Mouse (Mus musculus) heart, postnatal 10 days (tissue): ENCODE results near the gene Tbx5. TPM values are rescaled to one million over a fixed set of nuclear protein-coding genes. Genes with fewer than 3 reads are reported as not detected.
A peak's percentile ranks its signal among the peaks of the same experiment; 100 is the strongest.

Experiments used
- DNase-seq, 2 experiments: peaks; one replicate each; pipeline ENCODE4 v3.0.0; 2021
- intact Hi-C: fragments of 180-260 bp; cut with DNase I; formaldehyde crosslinking; loops from one replicate; pipeline ENCODE4 v1.15.1; 2025
- total RNA-seq, 2 experiments: library from RNA; stranded (reverse); gene quantifications; 2 replicates each; pipeline ENCODE4 v1.2.3; 2021

Tbx5 gene
- total RNA-seq, 2 experiments from 2014 or later, result 28.0 to 32.2 TPM

DNA sequence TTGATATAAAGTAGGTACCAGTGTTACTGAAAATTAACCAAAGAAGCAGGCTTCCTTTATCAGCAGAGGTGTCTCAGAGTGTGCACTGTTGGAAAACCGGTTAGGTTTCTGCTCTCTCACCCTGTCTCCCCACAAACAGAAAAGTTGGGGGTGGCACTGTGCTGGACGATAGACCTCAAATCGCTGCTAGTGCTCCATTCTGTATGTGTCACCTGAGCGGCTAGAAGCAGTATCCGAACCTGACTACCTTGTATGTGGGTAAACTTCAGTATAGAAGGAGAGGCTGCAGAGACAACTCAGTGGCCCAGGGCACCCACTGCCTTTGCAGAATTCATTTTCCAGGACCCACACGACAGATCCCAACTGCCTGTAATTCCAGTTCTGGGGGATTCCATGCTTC, 23.8 kb upstream of the Tbx5 start:
- intact Hi-C loops, result no loop called here
- no peak for DNase-seq

- intact Hi-C loops, result no loop called here
- no peak for DNase-seq
Measured at GRCm38 (mm10) chr5:119810994-119811690, 21.3 kb upstream of the Tbx5 start.

DNA sequence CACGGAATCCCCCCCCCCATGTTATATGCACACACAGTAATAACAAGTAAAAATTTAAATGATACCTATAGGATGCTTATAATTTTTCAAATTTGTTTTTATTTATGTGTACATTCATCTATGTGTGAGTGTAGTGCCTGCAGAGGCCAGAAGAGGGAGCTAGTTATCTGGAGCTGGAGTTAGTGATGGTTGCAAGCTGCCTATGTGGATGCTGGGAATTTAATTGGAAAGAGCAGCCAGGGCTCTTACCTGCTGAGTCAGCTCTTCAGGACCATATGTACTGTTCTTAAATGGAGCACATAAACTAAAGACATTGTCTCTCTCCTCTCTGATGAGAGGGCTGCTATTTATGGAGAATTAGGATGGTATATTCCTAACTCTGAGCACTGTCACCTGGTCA, 17.2 kb upstream of the Tbx5 start:
- no peak for DNase-seq
- intact Hi-C loops, result no loop called here

GRCm38 (mm10) chr5:119820452-119820851, 12.0 kb upstream of the Tbx5 start:
- intact Hi-C loops, result no loop called here
- no peak for DNase-seq

GRCm38 (mm10) chr5:119821506-119821905, 11.0 kb upstream of the Tbx5 start:
- DNase-seq, result no peak
- intact Hi-C loops, result no loop called here

DNA sequence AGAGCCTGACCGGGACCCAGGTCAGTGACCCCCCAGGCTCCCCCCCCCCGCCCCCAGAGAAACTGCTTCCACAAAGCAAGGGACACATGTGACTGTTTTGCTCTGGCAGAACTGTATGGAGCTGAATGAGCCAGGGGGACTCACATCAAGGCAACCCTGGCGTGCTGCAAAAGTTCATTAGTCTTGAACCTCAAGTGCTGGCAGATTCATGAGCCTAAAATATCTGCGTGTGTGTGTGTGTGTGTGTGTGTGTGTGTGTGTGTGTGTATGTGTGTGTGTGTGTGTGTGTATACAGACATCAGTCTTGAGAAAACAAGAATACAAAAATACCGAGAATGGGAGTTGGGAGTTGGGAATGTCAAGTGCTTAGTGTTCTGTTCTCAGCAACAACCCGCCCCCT, 5.1 kb upstream of the Tbx5 start:
- intact Hi-C loops, result no loop called here
- no peak for DNase-seq

GRCm38 (mm10) chr5:119830611-119831010, 1.9 kb upstream of the Tbx5 start:
- DNase-seq, result no peak
- intact Hi-C loops, result no loop called here

DNA sequence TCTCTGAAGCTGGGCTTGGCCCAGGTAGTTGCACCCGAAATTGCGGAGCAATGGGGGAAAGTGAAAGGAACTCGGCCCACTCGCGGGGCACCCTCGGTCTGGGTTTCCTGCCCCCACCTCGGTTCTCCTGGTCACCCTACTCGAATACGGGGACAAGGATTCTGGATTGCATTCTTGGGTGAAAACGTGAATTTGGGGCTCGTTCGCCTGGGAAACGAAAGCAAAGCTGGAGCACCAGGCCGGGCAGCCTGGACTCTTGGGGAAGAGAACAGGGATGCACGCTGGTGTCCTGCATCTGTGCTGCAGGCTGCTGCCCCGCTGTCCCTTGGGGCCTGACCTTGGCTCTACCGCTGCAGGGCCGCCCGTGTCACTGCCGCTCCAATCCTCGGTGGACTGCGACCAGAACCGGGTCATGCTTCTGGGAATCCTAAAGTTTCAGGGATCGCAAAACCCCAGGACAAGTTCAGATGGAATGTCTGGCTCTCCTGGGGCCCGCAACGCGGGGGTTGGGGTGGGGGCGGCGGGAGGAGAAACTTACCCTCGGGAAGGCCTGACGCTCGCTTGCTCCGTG, 1.2 kb upstream of the Tbx5 start:
- intact Hi-C loops, result no loop called here
- peak in 1 of 2 experiments; percentile 63 for DNase-seq

DNA sequence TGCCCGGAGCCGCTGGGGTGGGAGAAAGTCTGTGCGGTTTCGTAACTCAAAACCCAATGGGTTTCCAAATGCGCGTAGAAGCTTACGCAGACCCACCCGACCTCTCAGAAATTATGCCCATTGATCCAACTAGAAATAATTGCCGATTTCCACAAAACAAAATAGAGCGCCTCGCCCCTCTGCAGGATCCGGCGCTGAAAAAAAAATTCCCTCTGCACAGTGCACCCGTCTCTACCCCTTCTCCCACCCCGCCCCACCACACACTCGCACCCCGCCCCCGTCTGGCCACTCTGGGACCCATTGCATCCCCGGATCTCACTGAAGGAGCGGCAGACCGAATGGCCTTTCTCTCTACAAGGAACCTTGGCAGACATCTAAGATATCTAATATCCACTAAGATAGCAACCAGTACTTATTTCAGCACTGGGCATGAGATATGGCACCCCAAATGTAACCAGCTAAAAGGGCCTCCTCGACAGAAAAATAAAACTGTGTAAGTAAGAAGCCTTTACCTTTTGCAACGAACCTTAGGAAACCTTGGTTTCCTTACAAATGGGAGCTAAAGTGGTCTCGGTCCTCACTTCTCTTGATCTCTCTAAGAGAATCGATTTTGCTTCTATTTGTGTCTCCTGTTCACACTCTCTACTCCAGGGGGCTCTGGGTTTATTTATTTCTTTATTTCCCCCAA, 533 bp upstream of the Tbx5 start:
- intact Hi-C loops, result no loop called here
- DNase-seq, result peak in 1 of 2 experiments; percentile 46

GRCm38 (mm10) chr5:119833223-119834030, 959 bp downstream of the Tbx5 start:
- DNase-seq, result no peak

GRCm38 (mm10) chr5:119834031-119834403, 1.5 kb downstream of the Tbx5 start:
- intact Hi-C loops, result no loop called here
- DNase-seq, result no peak

More at GRCm38 (mm10) chr5:119833223-119834030, 959 bp downstream of the Tbx5 start:
- intact Hi-C loops, result no loop called here

GRCm38 (mm10) chr5:119835053-119835867, 2.8 kb downstream of the Tbx5 start:
- DNase-seq, result peak; percentile 57 to 60
- intact Hi-C loops, result no loop called here

GRCm38 (mm10) chr5:119835868-119836209, 3.4 kb downstream of the Tbx5 start:
- intact Hi-C loops, result no loop called here
- peak in 1 of 2 experiments; percentile 49 for DNase-seq

- peak; percentile 60 to 63 for DNase-seq
- intact Hi-C loops, result no loop called here
Measured at GRCm38 (mm10) chr5:119836618-119837305, 4.3 kb downstream of the Tbx5 start.

DNA sequence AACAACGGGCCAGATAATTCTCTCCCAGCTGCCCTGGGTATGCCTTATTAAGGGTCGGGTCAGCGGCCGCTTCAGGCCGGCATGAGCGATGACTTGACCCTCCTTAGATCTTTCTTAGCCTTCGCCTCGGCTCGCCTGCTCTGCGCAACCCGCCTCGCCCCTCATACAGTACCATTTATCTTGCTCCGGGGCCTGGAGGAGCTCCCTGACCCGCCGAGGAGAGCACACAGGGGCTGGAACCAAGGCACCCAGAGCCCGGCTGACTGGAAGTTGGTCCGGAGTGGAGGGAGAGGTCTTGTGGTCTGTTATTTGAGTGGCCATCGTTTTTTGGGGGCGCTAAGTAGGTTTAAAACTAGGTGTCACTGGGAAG, 4.8 kb downstream of the Tbx5 start:
- DNase-seq, result peak in 1 of 2 experiments; percentile 33
- intact Hi-C loops, result no loop called here

- intact Hi-C loops, result no loop called here
- DNase-seq, result no peak
Measured at GRCm38 (mm10) chr5:119837861-119838260, 5.4 kb downstream of the Tbx5 start.

GRCm38 (mm10) chr5:119838441-119838840, 6.0 kb downstream of the Tbx5 start:
- no peak for DNase-seq
- intact Hi-C loops, result no loop called here

DNA sequence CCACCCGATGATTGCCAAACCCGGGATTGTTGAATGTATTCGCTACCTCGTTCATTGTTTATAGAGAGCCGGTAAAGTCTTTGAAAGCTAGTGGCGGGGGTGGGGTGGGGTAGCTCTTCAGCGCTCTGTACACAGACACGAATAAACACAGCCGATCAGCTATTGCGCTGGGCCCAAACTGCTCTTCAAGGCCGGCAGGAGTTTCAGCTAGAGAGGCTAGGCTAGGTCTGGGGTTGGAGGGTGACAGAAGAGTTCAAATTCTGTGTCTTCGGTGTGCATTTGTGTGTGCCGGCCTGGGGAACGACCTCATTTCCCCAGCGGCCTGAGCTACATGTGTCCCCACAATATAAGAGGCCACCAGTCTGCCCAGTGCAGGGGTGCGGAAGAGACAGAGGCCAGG, 6.7 kb downstream of the Tbx5 start:
- DNase-seq, result peak in 1 of 2 experiments; percentile 28
- intact Hi-C loops, result no loop called here

- DNase-seq, result peak; percentile 35 to 42
Measured at GRCm38 (mm10) chr5:119839616-119840368, 7.3 kb downstream of the Tbx5 start.

More at GRCm38 (mm10) chr5:119839616-119840368, 7.3 kb downstream of the Tbx5 start:
- intact Hi-C loops, result no loop called here
